Mouse (Mus musculus): ENCODE measurements around the gene G3bp2.

DNA sequence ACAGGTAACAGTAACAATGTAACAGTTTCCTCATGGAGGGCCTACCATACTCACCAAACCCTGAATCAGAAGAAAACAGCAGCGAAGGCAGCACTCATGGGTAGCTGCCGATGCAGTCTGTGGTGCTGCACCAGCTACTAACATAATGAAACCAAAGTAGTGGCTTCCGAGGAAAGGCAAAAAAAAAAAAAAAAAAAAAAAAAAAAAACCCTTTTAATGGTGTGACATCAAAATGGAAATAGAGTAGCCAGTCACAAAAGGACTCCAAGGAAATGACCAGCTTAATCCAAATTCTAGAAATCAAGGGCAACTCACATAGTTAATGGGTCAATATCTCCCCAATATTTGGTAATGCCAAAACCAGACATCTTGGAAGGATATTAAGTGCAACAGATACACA is 33.1 kb downstream of the G3bp2 start:
- TF ChIP-seq EP300 (IDR thresholded peaks at IDR 0.05; ENCODE audit: low read depth) (no peak), CTCF (IDR thresholded peaks at IDR 0.05; ENCODE audit: low read depth) (no peak)
